Mouse (Mus musculus) bone marrow macrophage, adult 2 months (primary cell): ENCODE measurements around the gene Prkag1.

Experiments used
- CTCF ChIP-seq: IDR thresholded peaks from 2 replicates; pipeline ENCODE4 v1.5.1; 2012; ENCODE audit warnings: low read depth, mild to moderate bottlenecking, low read length, moderate library complexity
- POLR2A ChIP-seq: IDR thresholded peaks from 2 replicates; pipeline ENCODE4 v1.6.1; 2012; ENCODE audit warnings: mild to moderate bottlenecking, low read depth, low read length, borderline replicate concordance

GRCm38 (mm10) chr15:98832161-98833058 lies 1.1 kb upstream of the Prkag1 start:
- no peak for TF ChIP-seq POLR2A
- TF ChIP-seq CTCF, result no peak
